In the genomic region with DNA sequence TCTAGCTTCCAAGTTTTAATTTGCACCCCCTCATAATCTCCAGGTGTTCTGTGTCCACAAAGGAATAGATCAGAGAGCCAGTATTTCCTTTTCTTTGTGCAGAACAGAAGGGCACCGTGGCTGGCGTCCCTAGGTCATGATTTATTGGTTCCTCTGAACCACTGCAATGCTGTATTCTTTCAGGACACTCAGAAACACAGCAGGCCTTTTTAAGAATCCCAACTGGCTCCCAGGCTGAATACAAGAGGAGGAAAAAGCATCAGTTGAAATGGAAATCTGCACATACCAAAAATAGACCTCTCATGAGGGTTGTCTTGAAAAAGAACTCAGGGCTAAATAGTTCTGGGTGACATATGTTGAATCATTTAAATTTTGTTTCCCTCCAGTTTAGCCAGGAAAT, we compare ENCODE assay signal across 16 mouse cellular contexts.
A peak's percentile ranks its signal among the peaks of the same experiment; 100 is the strongest.
DNase-seq lines count a peak whose midpoint lies in the region; ATAC-seq lines count a peak whose summit lies in the region.
"Had no signal": no experiment of that assay in that cellular context is flagged by ENCODE, and none has a peak within 500 bp of the region (broad histone marks: within the 10 kb centered on the region; RNA-seq: fewer than 3 reads in every experiment).

No protein-coding gene starts in this region.

- no peaks in the 10 kb centered on the region for H3K27me3 ChIP-seq in kidney, embryonic 16.5 days (ENCODE audit: insufficient read depth, low read length)
- H3K27me3 ChIP-seq in neural tube, embryonic 12.5 days (replicated peaks), result no peaks in the 10 kb centered on the region
- H3K27me3 ChIP-seq in forebrain, embryonic 10.5 days (ENCODE audit: poor library complexity, severe bottlenecking), result no peaks in the 10 kb centered on the region
- H3K27me3 ChIP-seq: Patski had no signal

- 0 out of 2 replicates have a peak, but pooled peaks cover 2% of the 10 kb centered on the region for H3K4me1 ChIP-seq in kidney, embryonic 16.5 days (ENCODE audit: insufficient read depth, low read length)
- H3K4me1 ChIP-seq in neural tube, embryonic 12.5 days, result peaks cover 10% of the 10 kb centered on the region; the same call in 1 of the 2 replicates
- no peaks in the 10 kb centered on the region for H3K4me1 ChIP-seq in forebrain, embryonic 10.5 days
- H3K4me1 ChIP-seq: heart, embryonic 10.5 days had no signal

- peak; percentile 27; the same call in 1 of the 2 replicates for ATAC-seq in kidney, embryonic 16.5 days (ENCODE audit: low FRiP score, low TSS enrichment)
- ATAC-seq in neural tube, embryonic 12.5 days (ENCODE audit: low FRiP score, low read depth), result peak; percentile 88
- no peak for ATAC-seq in erythroid progenitor cell, adult 5-6 weeks (replicated peaks; ENCODE audit: low FRiP score, poor library complexity, severe bottlenecking)
- ATAC-seq: liver, postnatal 0 days; Patski had no signal

- H3K36me3 ChIP-seq in kidney, embryonic 16.5 days (ENCODE audit: insufficient read depth, low read length), result no peaks in the 10 kb centered on the region
- H3K36me3 ChIP-seq in neural tube, embryonic 12.5 days, result no peaks in the 10 kb centered on the region
- no peaks in the 10 kb centered on the region for H3K36me3 ChIP-seq in forebrain, embryonic 10.5 days (replicated peaks)
- H3K36me3 ChIP-seq: heart, embryonic 10.5 days had no signal

- WGBS in kidney, embryonic 16.5 days, result 13% methylated on average over 2 of the region's 2 CpGs
- 0% methylated on average over 2 of the region's 2 CpGs for WGBS in neural tube, embryonic 12.5 days
- WGBS in forebrain, embryonic 10.5 days, result 64% methylated on average over 2 of the region's 2 CpGs

- no peak for DNase-seq in kidney, postnatal 36 days
- DNase-seq in neural tube, embryonic 10.5 days (ENCODE audit: extremely low spot score, low spot score), result no peak
- peak; percentile 10 to 50 for DNase-seq in left cerebral cortex, adult 9 months (ENCODE audit: low spot score in 2 of 2)
- peak; percentile 19 for DNase-seq in right cerebral cortex, postnatal 25 days
- DNase-seq in forebrain, embryonic 10.5 days (ENCODE audit: extremely low spot score, low spot score), result no peak
- DNase-seq: adrenal gland, adult 2 months; cerebellum, postnatal 14 days; heart, postnatal 36 days; liver, postnatal 0 days; thymus, adult 2 months had no signal

- H3K9me3 ChIP-seq in kidney, embryonic 16.5 days (ENCODE audit: low read length), result no peaks in the 10 kb centered on the region
- H3K9me3 ChIP-seq in neural tube, embryonic 12.5 days, result no peaks in the 10 kb centered on the region
- H3K9me3 ChIP-seq in forebrain, embryonic 10.5 days, result no peaks in the 10 kb centered on the region
- H3K9me3 ChIP-seq: heart, embryonic 10.5 days had no signal

- H3K4me2 ChIP-seq in kidney, embryonic 16.5 days (replicated peaks; ENCODE audit: low read depth, low read length), result no peak overlapping the region
- no peak overlapping the region for H3K4me2 ChIP-seq in neural tube, embryonic 12.5 days (replicated peaks)

- peak overlapping the region; percentile 43; the same call in 1 of the 2 replicates for H3K27ac ChIP-seq in kidney, embryonic 16.5 days (ENCODE audit: low read length)
- no peak overlapping the region for H3K27ac ChIP-seq in neural tube, embryonic 12.5 days
- no peak overlapping the region for H3K27ac ChIP-seq in forebrain, embryonic 10.5 days
- H3K27ac ChIP-seq: heart, embryonic 10.5 days; macrophage had no signal

- no peak overlapping the region for H3K4me3 ChIP-seq in kidney, embryonic 16.5 days (ENCODE audit: low read length)
- H3K4me3 ChIP-seq in neural tube, embryonic 12.5 days, result no peak overlapping the region
- no peak overlapping the region for H3K4me3 ChIP-seq in forebrain, embryonic 10.5 days
- H3K4me3 ChIP-seq: heart, embryonic 10.5 days had no signal

- no peak overlapping the region for H3K9ac ChIP-seq in kidney, embryonic 16.5 days (replicated peaks; ENCODE audit: low read length)
- no peak overlapping the region for H3K9ac ChIP-seq in neural tube, embryonic 12.5 days
- H3K9ac ChIP-seq: liver, postnatal 0 days had no signal

Comparison
In these comparisons a context has a peak if more than half of its experiments do, and no peak if none do; other contexts are left out.
1. DNase-seq: peak in left cerebral cortex, adult 9 months (2 of 2) and right cerebral cortex, postnatal 25 days (single experiment); none in kidney, postnatal 36 days (0 of 2), neural tube, embryonic 10.5 days (single experiment) and forebrain, embryonic 10.5 days (single experiment).